Mouse (Mus musculus) thymus, adult 2 months (tissue): Measurements from ENCODE around the gene Awat2. TPM values are rescaled to one million over a fixed set of nuclear protein-coding genes. Genes with fewer than 3 reads are reported as not detected.

Source experiments
- DNase-seq: peaks from one replicate; pipeline ENCODE4 v3.0.0; 2021
- H3K27ac ChIP-seq: fragments of 200-500 bp; 2 replicates; pipeline ENCODE4 v1.5.1; 2012; ENCODE audit warnings: low read length, control low read depth; ENCODE audit not compliant: control insufficient read depth, insufficient read depth
- H3K27me3 ChIP-seq: fragments of 200-500 bp; 2 replicates; pipeline ENCODE4 v1.6.1; 2012; ENCODE audit warnings: mild to moderate bottlenecking, low read length, moderate library complexity, mixed read lengths; ENCODE audit not compliant: control insufficient read depth, insufficient read depth
- H3K36me3 ChIP-seq: fragments of 200-500 bp; 2 replicates; pipeline ENCODE4 v1.6.1; 2012; ENCODE audit warnings: mild to moderate bottlenecking, low read length, moderate library complexity; ENCODE audit not compliant: control insufficient read depth, insufficient read depth
- H3K4me1 ChIP-seq: fragments of 200-500 bp; replicated peaks from 2 replicates; pipeline ENCODE4 v1.6.1; 2012; ENCODE audit warnings: low read length; ENCODE audit not compliant: control insufficient read depth, insufficient read depth
- H3K4me3 ChIP-seq: fragments of 200-500 bp; 2 replicates; pipeline ENCODE4 v1.5.1; 2012; ENCODE audit warnings: mild to moderate bottlenecking, low read length, control low read depth, moderate library complexity; ENCODE audit not compliant: control insufficient read depth, insufficient read depth
- CTCF ChIP-seq: fragments of 200-500 bp; IDR thresholded peaks from 2 replicates; pipeline ENCODE4 v1.5.1; 2012; ENCODE audit warnings: mild to moderate bottlenecking, control low read depth, low read length, moderate library complexity, borderline replicate concordance; ENCODE audit not compliant: control insufficient read depth, poor library complexity, insufficient read depth; ENCODE audit errors: extremely low read depth
- POLR2A ChIP-seq: fragments of 200-500 bp; IDR thresholded peaks from 2 replicates; pipeline ENCODE4 v1.6.1; 2012; ENCODE audit warnings: mild to moderate bottlenecking, low read length, control low read depth, moderate library complexity; ENCODE audit not compliant: control insufficient read depth, poor library complexity, insufficient read depth; ENCODE audit errors: extremely low read depth
- WGBS: fragments of 180-500 bp; shearing (Covaris S2); methylation state at CpG from one replicate; pipeline ENCODE4 v1.1.7; 2018; 5-methylcytosine and 5-hydroxymethylcytosine counted together
- polyA plus RNA-seq: library from polyadenylated mRNA; depleted of rRNA; stranded (reverse); fragments of >200 nt; gene quantifications from 2 replicates; pipeline ENCODE4 v1.2.3, GENCODE M21; 2012; rRNA removed

Awat2 gene
- polyA plus RNA-seq, 1 experiment = 0.93 TPM

GRCm38 (mm10) chrX:100392304-100392703 is 50.2 kb downstream of the Awat2 start:
- no peak overlapping the region for H3K27ac ChIP-seq
- no peaks in the 10 kb centered on the region for H3K27me3 ChIP-seq
- no peaks in the 10 kb centered on the region for H3K36me3 ChIP-seq

DNA sequence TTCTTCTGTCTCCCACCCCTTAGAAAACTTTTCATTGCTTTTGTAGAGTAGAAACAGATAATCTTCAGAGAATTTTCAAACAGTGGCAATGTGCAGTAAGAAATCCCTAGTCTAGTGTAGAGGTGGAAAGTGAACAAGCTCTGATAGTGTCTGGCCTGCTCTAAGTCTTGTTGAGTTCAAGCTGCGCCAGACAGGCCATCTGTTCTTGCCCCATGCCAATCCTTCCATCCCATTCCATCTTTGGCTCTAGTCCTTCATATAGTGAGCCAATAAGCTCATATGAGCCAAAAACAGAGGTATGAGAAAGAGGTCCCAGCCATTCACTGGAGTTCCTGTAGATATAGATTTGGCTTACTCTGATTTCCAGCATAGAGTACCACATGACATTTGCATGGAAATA is 52.6 kb downstream of the Awat2 start:
- Histone ChIP-seq H3K36me3 (no peaks in the 10 kb centered on the region), H3K27me3 (no peaks in the 10 kb centered on the region), H3K4me1 (no peaks in the 10 kb centered on the region), H3K27ac (no peak overlapping the region), H3K4me3 (no peak overlapping the region)
- TF ChIP-seq POLR2A (no peak), CTCF (no peak)
- DNase-seq = no peak
- 100% methylated on average over 1 of the region's 1 CpGs for WGBS

More at GRCm38 (mm10) chrX:100392304-100392703, 50.2 kb downstream of the Awat2 start:
- TF ChIP-seq CTCF (no peak), POLR2A (no peak)
- peak; percentile 1 for DNase-seq
- Histone ChIP-seq H3K4me1 (no peaks in the 10 kb centered on the region), H3K4me3 (no peak overlapping the region)
- 29% methylated on average over 6 of the region's 6 CpGs for WGBS

GRCm38 (mm10) chrX:100356974-100357373 is 85.5 kb downstream of the Awat2 start:
- no peak for DNase-seq
- 90% methylated on average over 2 of the region's 2 CpGs for WGBS
- H3K36me3 ChIP-seq = no peaks in the 10 kb centered on the region
- no peak overlapping the region for H3K4me3 ChIP-seq
- no peak for TF ChIP-seq POLR2A
- no peak for TF ChIP-seq CTCF
- no peaks in the 10 kb centered on the region for H3K4me1 ChIP-seq
- H3K27me3 ChIP-seq = no peaks in the 10 kb centered on the region
- H3K27ac ChIP-seq = no peak overlapping the region

Other genes with a start within 250 kb of the Awat2 start
- not detected in 2 replicates for gene Otud6a, start 13.7 kb downstream of the Awat2 start, polyA plus RNA-seq
- gene Igbp1, start 51.6 kb upstream of the Awat2 start, polyA plus RNA-seq = 19.8 and 24.2 TPM in 2 replicates
- gene Dgat2l6, start 82.1 kb upstream of the Awat2 start, polyA plus RNA-seq = 0.09 TPM in 1 of 2 replicates, not detected in the other
- 0.14 and 0.16 TPM in 2 replicates for gene Awat1, start 129.5 kb upstream of the Awat2 start, polyA plus RNA-seq
- gene P2ry4, start 152.2 kb upstream of the Awat2 start, polyA plus RNA-seq = 0.04 and 0.14 TPM in 2 replicates
- not detected in 2 replicates for gene Arr3, start 162.8 kb upstream of the Awat2 start, polyA plus RNA-seq
- 6.3 and 9.0 TPM in 2 replicates for gene Kif4, start 183.0 kb upstream of the Awat2 start, polyA plus RNA-seq
- gene Pdzd11, start 183.9 kb upstream of the Awat2 start, polyA plus RNA-seq = 16.8 and 20.6 TPM in 2 replicates